ENCODE assay signal across 15 mouse cellular contexts in genomic region chr4:22970495-22970894, GRCm38 (mm10).
DNase-seq lines count a peak whose midpoint lies in the region; ATAC-seq lines count a peak whose summit lies in the region.
"Had no signal": no experiment of that assay in that cellular context is flagged by ENCODE, and none has a peak within 500 bp of the region (broad histone marks: within the 10 kb centered on the region; RNA-seq: fewer than 3 reads in every experiment).

No protein-coding gene starts in this region.

- no peaks in the 10 kb centered on the region for H3K9me3 ChIP-seq in embryonic facial prominence, embryonic 14.5 days (ENCODE audit: control insufficient read depth, low read length)
- H3K9me3 ChIP-seq in embryonic facial prominence, embryonic 10.5 days = no peaks in the 10 kb centered on the region
- H3K9me3 ChIP-seq in forebrain, embryonic 13.5 days (replicated peaks) = no peaks in the 10 kb centered on the region
- no peaks in the 10 kb centered on the region for H3K9me3 ChIP-seq in limb, embryonic 11.5 days (ENCODE audit: control insufficient read depth, low read length)
- H3K9me3 ChIP-seq in neural tube, embryonic 14.5 days (ENCODE audit: control insufficient read depth, low read length) = no peaks in the 10 kb centered on the region
- H3K9me3 ChIP-seq: heart, embryonic 12.5 days; hindbrain, embryonic 15.5 days; limb, embryonic 15.5 days had no signal

- no peaks in the 10 kb centered on the region for H3K27me3 ChIP-seq in embryonic facial prominence, embryonic 14.5 days (replicated peaks; ENCODE audit: control insufficient read depth, insufficient read depth, low read length)
- H3K27me3 ChIP-seq in embryonic facial prominence, embryonic 10.5 days (replicated peaks; ENCODE audit: low read depth, poor library complexity, severe bottlenecking) = no peaks in the 10 kb centered on the region
- 0 out of 2 replicates have a peak, but pooled peaks cover 9% of the 10 kb centered on the region for H3K27me3 ChIP-seq in forebrain, embryonic 13.5 days
- H3K27me3 ChIP-seq in limb, embryonic 11.5 days (ENCODE audit: control insufficient read depth, insufficient read depth, low read length) = no peaks in the 10 kb centered on the region
- H3K27me3 ChIP-seq in neural tube, embryonic 14.5 days (ENCODE audit: control insufficient read depth, insufficient read depth, low read length) = no peaks in the 10 kb centered on the region
- H3K27me3 ChIP-seq: heart, embryonic 12.5 days; hindbrain, embryonic 15.5 days; limb, embryonic 15.5 days had no signal

- no peak overlapping the region for H3K4me3 ChIP-seq in embryonic facial prominence, embryonic 14.5 days (ENCODE audit: low read depth, low read length)
- no peak overlapping the region for H3K4me3 ChIP-seq in embryonic facial prominence, embryonic 10.5 days
- H3K4me3 ChIP-seq in forebrain, embryonic 13.5 days = no peak overlapping the region
- no peak overlapping the region for H3K4me3 ChIP-seq in limb, embryonic 11.5 days (ENCODE audit: low read depth, low read length)
- no peak overlapping the region for H3K4me3 ChIP-seq in neural tube, embryonic 14.5 days (ENCODE audit: low read depth, low read length)
- H3K4me3 ChIP-seq: heart, embryonic 12.5 days; hindbrain, embryonic 15.5 days; limb, embryonic 15.5 days had no signal

- ATAC-seq in embryonic facial prominence, embryonic 14.5 days (ENCODE audit: low read depth) = no peak
- ATAC-seq in forebrain, embryonic 13.5 days = peak; percentile 36; the same call in 1 of the 2 replicates
- ATAC-seq in limb, embryonic 11.5 days (ENCODE audit: insufficient number of reproducible peaks, low FRiP score, low TSS enrichment, low read depth) = peak; percentile 72; the same call in 1 of the 2 replicates
- peak; percentile 60 for ATAC-seq in neural tube, embryonic 14.5 days (ENCODE audit: low read depth)

- peak; percentile 3 for DNase-seq in embryonic facial prominence, embryonic 14.5 days (ENCODE audit: low spot score)
- DNase-seq in embryonic facial prominence, embryonic 10.5 days (ENCODE audit: low spot score) = no peak
- DNase-seq in limb, embryonic 11.5 days (ENCODE audit: low spot score) = peak; percentile 49
- DNase-seq in kidney, postnatal 25 days = no peak
- DNase-seq in adipocyte (ENCODE audit: low spot score) = no peak
- DNase-seq in heart, adult 18-20 months = no peak
- DNase-seq: adrenal gland, postnatal 14 days; gastrocnemius, postnatal 25 days; kidney, postnatal 4 days; lung, adult 2 months had no signal

- no peaks in the 10 kb centered on the region for H3K36me3 ChIP-seq in embryonic facial prominence, embryonic 14.5 days (ENCODE audit: control insufficient read depth, insufficient read depth, low read length)
- H3K36me3 ChIP-seq in embryonic facial prominence, embryonic 10.5 days (replicated peaks) = no peaks in the 10 kb centered on the region
- H3K36me3 ChIP-seq in forebrain, embryonic 13.5 days (ENCODE audit: poor library complexity, severe bottlenecking) = no peaks in the 10 kb centered on the region
- no peaks in the 10 kb centered on the region for H3K36me3 ChIP-seq in limb, embryonic 11.5 days (ENCODE audit: control insufficient read depth, insufficient read depth, low read length)
- no peaks in the 10 kb centered on the region for H3K36me3 ChIP-seq in neural tube, embryonic 14.5 days (ENCODE audit: control insufficient read depth, insufficient read depth, low read length)
- H3K36me3 ChIP-seq: heart, embryonic 12.5 days; hindbrain, embryonic 15.5 days; limb, embryonic 15.5 days had no signal

- H3K4me1 ChIP-seq in embryonic facial prominence, embryonic 14.5 days (ENCODE audit: control insufficient read depth, insufficient read depth, low read length) = no peaks in the 10 kb centered on the region
- peaks cover 7% of the 10 kb centered on the region; the same call in 1 of the 2 replicates for H3K4me1 ChIP-seq in embryonic facial prominence, embryonic 10.5 days
- H3K4me1 ChIP-seq in forebrain, embryonic 13.5 days = peaks cover 35% of the 10 kb centered on the region
- H3K4me1 ChIP-seq in limb, embryonic 11.5 days (ENCODE audit: control insufficient read depth, insufficient read depth, low read length) = 0 out of 2 replicates have a peak, but pooled peaks cover 2% of the 10 kb centered on the region
- H3K4me1 ChIP-seq in neural tube, embryonic 14.5 days (ENCODE audit: control insufficient read depth, insufficient read depth, low read length) = no peaks in the 10 kb centered on the region; the same call in 1 of the 2 replicates
- H3K4me1 ChIP-seq: heart, embryonic 12.5 days; limb, embryonic 15.5 days had no signal

- H3K9ac ChIP-seq in embryonic facial prominence, embryonic 14.5 days (ENCODE audit: low read depth, low read length) = no peak overlapping the region
- no peak overlapping the region for H3K9ac ChIP-seq in forebrain, embryonic 13.5 days
- no peak overlapping the region for H3K9ac ChIP-seq in limb, embryonic 11.5 days (ENCODE audit: low read length)
- no peak overlapping the region for H3K9ac ChIP-seq in neural tube, embryonic 14.5 days (replicated peaks; ENCODE audit: low read depth, low read length)
- H3K9ac ChIP-seq: heart, embryonic 12.5 days; hindbrain, embryonic 15.5 days; limb, embryonic 15.5 days had no signal

- WGBS in embryonic facial prominence, embryonic 14.5 days = 14% methylated on average over 5 of the region's 5 CpGs
- 13% methylated on average over 5 of the region's 5 CpGs for WGBS in embryonic facial prominence, embryonic 10.5 days
- WGBS in forebrain, embryonic 13.5 days = under 1% methylated on average over 5 of the region's 5 CpGs
- WGBS in limb, embryonic 11.5 days = 2% methylated on average over 5 of the region's 5 CpGs
- 2% methylated on average over 5 of the region's 5 CpGs for WGBS in neural tube, embryonic 14.5 days

- no peak overlapping the region for H3K4me2 ChIP-seq in embryonic facial prominence, embryonic 14.5 days (ENCODE audit: low read depth, low read length)
- H3K4me2 ChIP-seq in forebrain, embryonic 13.5 days = no peak overlapping the region
- no peak overlapping the region for H3K4me2 ChIP-seq in limb, embryonic 11.5 days (ENCODE audit: low read depth, severe bottlenecking)
- H3K4me2 ChIP-seq in neural tube, embryonic 14.5 days (ENCODE audit: low read depth, low read length) = no peak overlapping the region
- H3K4me2 ChIP-seq: heart, embryonic 12.5 days; hindbrain, embryonic 15.5 days; limb, embryonic 15.5 days had no signal

- H3K27ac ChIP-seq in embryonic facial prominence, embryonic 14.5 days (replicated peaks; ENCODE audit: low read depth, low read length) = no peak overlapping the region
- no peak overlapping the region for H3K27ac ChIP-seq in embryonic facial prominence, embryonic 10.5 days (replicated peaks)
- H3K27ac ChIP-seq in forebrain, embryonic 13.5 days = peak overlapping the region; percentile 35
- H3K27ac ChIP-seq in limb, embryonic 11.5 days (replicated peaks; ENCODE audit: low read depth, low read length) = no peak overlapping the region
- H3K27ac ChIP-seq in neural tube, embryonic 14.5 days (ENCODE audit: low read depth, low read length) = no peak overlapping the region
- H3K27ac ChIP-seq: hindbrain, embryonic 15.5 days; limb, embryonic 15.5 days had no signal

Comparison
In these comparisons a context has a peak if more than half of its experiments do, and no peak if none do; other contexts are left out.
1. DNase-seq: peak in embryonic facial prominence, embryonic 14.5 days (single experiment) and limb, embryonic 11.5 days (single experiment); none in embryonic facial prominence, embryonic 10.5 days (single experiment), kidney, postnatal 25 days (0 of 2), adipocyte (single experiment) and heart, adult 18-20 months (0 of 2).